Mouse (Mus musculus) gastrocnemius, postnatal 14 days (tissue): Measurements from ENCODE around the gene Ffar1. TPM values are rescaled to one million over a fixed set of nuclear protein-coding genes. Genes with fewer than 3 reads are reported as not detected.

Experiments
- DNase-seq: peaks from one replicate; pipeline ENCODE4 v3.0.0; 2021; ENCODE audit warnings: mixed read lengths
- intact Hi-C: fragments of 180-260 bp; cut with DNase I; formaldehyde crosslinking; loops from one replicate; pipeline ENCODE4 v1.15.1; 2025; ENCODE audit warnings: low total_unique reads
- long read RNA-seq, 2 experiments: library from polyadenylated mRNA; stranded (forward); transcript quantifications; one replicate each; pipeline ENCODE4 v2.0.0; 2021
- total RNA-seq, 2 experiments: library from RNA; stranded (reverse); gene quantifications; 2 replicates each; pipeline ENCODE4 v1.2.3; 2021

Ffar1 gene
- total RNA-seq, result not detected
- long read RNA-seq, experiment 1, result 0 reads
- long read RNA-seq, experiment 2, result 0 reads

DNA sequence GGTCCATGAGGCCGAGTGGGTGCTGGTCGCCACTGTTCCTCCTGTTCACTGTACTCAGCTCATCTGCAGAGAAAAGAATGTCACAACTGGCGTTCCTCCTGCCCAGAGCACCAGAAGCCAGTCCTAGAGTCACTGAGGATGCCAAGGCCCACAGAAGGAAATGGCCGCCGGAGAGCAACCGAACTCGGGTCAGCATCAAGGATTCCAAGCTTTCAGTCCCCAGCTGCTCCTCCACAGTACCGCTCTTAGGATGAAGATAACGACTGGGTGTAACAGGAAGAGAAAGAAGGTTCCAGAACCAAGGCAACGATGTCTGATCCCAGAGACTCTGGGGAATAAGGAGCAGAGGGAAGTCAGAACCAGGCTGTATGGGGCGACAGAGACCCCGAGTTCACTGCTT, at the start of gene Ffar1:
TSS of gene Ffar1 (minus strand) at position 101 of the 400 bp plus-strand sequence.
- intact Hi-C loops, result no loop called here
- no peak for DNase-seq

DNA sequence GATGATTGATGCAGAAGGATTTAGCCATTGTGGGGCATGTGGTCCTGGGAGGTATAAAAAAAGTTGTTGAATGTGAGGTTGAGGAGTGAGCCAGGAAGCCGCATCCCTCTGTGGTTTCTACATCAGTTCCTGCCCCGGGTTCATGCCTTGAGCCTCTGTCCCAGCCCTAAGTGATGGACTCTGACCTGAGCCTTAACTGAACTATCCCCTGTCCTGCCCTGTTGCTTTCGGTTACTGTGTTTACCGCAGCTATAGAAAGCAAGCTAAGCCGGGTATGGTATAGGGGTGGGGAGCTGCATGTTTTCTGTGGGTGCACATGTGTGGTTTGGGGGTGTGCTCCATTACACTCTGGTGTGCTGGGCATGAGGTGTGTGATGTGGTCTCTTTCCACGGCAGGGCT, 48.4 kb upstream of the Ffar1 start:
- DNase-seq, result no peak
- intact Hi-C loops, result no loop called here

DNA sequence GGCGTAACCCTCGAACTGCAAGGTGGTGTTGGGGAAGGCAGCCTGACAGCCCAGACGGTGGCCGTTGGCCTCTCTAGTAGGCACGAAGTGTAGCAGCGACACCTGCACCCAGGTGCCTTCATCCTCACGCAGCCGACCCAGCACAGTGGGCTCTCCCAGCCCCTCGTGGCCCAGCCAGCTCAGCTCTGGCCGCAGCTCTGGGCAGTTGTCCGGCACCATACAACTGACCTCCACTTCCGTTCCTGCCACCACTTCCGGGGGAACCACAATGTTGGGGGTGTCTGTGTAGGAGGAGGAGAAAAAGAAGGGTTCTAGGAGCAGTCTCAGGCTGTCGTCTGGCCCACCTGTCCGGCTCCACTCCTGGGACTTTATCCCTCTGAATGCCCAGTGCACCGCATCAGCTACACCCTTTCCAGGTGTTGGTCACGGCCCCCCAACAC, 47.6 kb upstream of the Ffar1 start:
- no peak for DNase-seq
- intact Hi-C loops, result no loop called here

GRCm38 (mm10) chr7:30908277-30908991, 47.1 kb upstream of the Ffar1 start:
- DNase-seq, result no peak
- intact Hi-C loops, result no loop called here

- intact Hi-C loops, result no loop called here
- no peak for DNase-seq
Measured at GRCm38 (mm10) chr7:30904042-30904441, 42.7 kb upstream of the Ffar1 start.

GRCm38 (mm10) chr7:30895217-30895616, 33.9 kb upstream of the Ffar1 start:
- intact Hi-C loops, result no loop called here
- no peak for DNase-seq

- DNase-seq, result no peak
- intact Hi-C loops, result no loop called here
Measured at GRCm38 (mm10) chr7:30892515-30892914, 31.2 kb upstream of the Ffar1 start.

- intact Hi-C loops, result no loop called here
- DNase-seq, result no peak
Measured at GRCm38 (mm10) chr7:30891746-30892145, 30.4 kb upstream of the Ffar1 start.

DNA sequence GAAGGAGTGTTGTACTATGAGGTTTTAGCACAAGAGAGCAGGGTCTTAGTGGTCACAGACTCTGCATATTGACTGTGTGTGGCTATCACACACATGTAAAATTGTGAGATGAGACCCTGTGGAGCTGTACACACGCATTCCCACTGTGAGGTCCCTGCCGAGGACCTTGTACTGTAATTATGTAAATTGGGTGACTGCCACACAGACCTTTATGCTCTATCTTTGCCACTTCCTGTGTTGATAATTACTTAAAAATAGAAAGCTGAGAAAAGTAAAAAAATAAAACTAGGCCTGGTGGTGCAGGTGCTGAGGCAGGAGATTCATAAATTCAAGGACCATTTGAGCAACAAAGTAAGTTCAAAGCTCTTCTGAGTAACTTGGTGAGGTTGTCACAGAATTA, 29.3 kb upstream of the Ffar1 start:
- intact Hi-C loops, result no loop called here
- DNase-seq, result no peak

- intact Hi-C loops, result no loop called here
- DNase-seq, result no peak
Measured at GRCm38 (mm10) chr7:30888786-30889185, 27.4 kb upstream of the Ffar1 start.

GRCm38 (mm10) chr7:30887568-30888188, 26.3 kb upstream of the Ffar1 start:
- intact Hi-C loops, result no loop called here
- DNase-seq, result no peak

DNA sequence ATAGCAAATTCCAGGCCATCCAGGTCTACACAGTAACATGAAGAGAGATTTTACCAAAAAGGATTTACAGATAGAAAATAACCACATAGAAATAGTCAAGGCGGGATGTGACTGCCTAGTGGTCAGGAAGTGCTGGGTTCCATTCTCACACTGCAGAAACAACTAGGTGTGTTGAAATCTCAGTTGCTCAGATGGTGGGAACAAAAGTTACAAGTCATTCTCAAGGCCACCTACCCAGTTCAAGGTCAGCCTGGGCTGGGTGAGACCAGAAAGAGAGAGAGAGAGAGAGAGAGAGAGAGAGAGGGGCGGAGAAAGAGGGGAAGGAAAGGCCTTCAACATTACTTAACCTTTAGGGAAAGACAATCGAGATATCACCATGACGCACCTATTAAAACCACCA, 25.5 kb upstream of the Ffar1 start:
- intact Hi-C loops, result no loop called here
- no peak for DNase-seq

- no peak for DNase-seq
- intact Hi-C loops, result no loop called here
Measured at GRCm38 (mm10) chr7:30884047-30884446, 22.7 kb upstream of the Ffar1 start.

DNA sequence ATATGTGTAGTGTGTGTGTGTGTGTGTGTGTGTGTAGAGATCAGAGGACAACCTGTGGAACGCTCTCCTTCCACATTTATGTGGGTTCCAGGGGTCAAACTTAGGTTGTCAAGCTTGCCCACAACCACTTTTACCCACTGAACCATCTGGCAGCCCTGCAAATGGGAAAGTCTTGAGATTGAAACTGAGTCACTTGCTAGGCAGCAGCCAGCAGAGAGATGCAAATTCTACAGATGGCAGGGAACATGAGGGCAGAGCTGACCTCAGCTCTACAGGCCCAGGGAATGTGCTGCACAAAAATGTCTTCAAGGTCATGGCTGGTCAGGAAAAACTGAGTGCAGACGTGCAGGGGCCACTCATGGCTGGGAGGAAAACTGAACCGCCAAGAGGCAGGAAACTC, 20.0 kb upstream of the Ffar1 start:
- intact Hi-C loops, result no loop called here
- no peak for DNase-seq

DNA sequence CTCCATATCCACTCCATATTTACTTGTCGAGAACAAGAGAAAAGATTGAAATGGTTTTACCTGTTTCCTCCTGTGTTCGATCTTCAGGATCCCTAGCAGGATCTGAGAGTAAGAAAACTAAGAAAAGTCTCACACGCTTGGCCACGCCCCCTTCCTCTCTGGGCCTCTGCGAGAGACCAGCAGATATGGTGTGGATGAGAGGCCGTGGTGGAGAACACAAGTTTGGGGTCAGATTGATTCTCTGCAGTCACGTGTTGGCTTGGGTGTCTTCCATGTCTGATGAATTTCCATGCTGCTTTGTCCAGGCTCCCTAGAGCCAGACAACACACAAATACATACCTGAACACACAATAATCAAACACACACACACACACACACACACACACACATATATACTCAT, 18.8 kb upstream of the Ffar1 start, which contains the start of gene Cd22:
TSS of gene Cd22 (minus strand) at position 167 of the 400 bp plus-strand sequence.
- DNase-seq, result no peak
- intact Hi-C loops, result no loop called here

DNA sequence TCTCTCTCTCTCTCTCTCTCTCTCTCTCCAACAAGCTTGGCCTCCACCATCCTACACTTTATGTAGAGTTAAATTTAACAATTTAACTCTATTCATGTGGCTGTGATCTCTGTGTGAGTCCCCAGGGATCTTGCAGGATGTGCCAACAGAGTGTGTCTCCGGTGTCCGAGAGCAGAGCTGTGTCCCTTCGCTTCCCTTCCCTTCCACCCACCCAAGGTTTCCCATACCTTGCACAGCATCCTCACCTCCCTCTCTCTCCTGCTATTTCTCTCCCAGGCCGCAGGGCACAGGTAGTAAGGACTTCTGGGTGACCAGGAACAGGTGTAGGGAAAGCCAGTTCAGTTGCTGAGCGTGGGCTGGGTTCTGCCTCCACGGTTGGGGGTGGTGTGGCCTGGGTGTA, 17.6 kb upstream of the Ffar1 start:
- no peak for DNase-seq
- intact Hi-C loops, result loop anchor here (10.0 kb wide), 1 partner anchor 96 kb away; the partner anchor contains the start of genes Fam187b and Lsr

GRCm38 (mm10) chr7:30873083-30873482, 11.7 kb upstream of the Ffar1 start:
- intact Hi-C loops, result loop anchor here (10.0 kb wide), 1 partner anchor 102 kb away; the partner anchor contains the start of genes Fam187b and Lsr
- DNase-seq, result peak; percentile 73

DNA sequence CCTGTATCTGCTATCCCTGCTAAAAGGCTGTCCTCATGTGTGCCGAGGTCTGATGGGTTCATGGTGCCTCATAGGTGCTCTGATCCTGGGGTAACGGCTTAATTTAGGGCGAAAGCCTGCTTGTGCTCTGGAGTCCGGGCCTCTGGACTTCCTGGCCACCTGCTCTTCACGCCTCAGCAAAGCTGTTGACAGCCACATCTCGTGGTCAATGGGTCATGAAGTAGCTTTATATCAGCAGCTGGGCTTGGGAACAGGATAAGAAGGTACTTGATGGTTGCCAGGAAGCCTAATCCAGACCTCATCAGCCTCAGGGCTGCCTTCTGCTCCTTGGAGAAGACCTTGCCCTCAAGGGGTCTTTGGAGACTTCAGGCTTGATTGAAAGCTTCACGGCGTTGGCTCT, 2.0 kb upstream of the Ffar1 start:
- intact Hi-C loops, result no loop called here
- no peak for DNase-seq

DNA sequence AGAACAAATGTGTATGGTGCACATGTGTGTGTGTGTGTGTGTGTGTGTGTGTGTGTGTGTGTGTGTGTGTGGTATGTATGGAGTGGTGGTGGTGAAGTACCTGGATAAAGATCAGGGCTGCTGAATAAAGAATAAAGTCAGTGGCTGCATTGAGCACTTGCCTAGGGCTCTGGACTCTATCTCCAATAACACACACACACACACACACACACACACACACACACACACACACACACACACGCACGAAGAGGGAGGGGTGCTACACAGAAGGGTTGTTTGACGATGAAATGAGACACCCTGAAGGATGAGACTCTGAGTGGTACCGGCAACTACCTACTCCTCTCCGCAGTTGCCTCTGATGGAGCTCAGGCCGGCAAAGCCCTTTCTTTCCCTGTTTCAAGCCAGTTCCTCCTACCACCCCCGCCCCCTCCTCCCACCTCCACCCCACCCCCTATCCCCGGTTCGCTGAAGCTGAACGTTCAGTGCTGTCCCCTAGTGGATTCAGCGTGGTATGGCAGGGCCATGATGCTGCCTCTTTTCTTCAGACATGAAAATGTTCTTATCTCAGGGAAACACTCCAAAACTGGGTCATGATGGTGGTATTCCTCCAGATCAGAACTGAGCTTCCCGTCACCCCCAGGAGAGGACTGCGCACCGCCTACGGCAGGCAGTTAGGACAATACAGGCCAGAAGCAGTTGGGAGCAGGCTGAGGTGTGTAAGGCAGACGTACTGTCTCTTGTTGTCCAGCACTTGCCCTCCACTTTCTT, 1.5 kb downstream of the Ffar1 start:
- intact Hi-C loops, result loop anchor here (10.0 kb wide), 1 partner anchor 265 kb away; the partner anchor contains the start of gene Zbtb32
- DNase-seq, result peak; percentile 22

GRCm38 (mm10) chr7:30859290-30859634, 2.1 kb downstream of the Ffar1 start:
- peak; percentile 56 for DNase-seq
- intact Hi-C loops, result loop anchor here (10.0 kb wide), 1 partner anchor 264 kb away; the partner anchor contains the start of gene Zbtb32
